Mouse (Mus musculus): ENCODE measurements at regions not wholly inside any gene's neighbourhood (a gene's known extent, or its start where the extent isn't known, plus 50 kb on each side); places are given as distances from the start of the nearest gene placed in this dataset.
A peak's percentile ranks its signal among the peaks of the same experiment; 100 is the strongest.
"Not testable (repeated sequence)": the region's sequence is repeated elsewhere in the genome, so short reads cannot be mapped to it uniquely, and the experiment has no call there.

DNA sequence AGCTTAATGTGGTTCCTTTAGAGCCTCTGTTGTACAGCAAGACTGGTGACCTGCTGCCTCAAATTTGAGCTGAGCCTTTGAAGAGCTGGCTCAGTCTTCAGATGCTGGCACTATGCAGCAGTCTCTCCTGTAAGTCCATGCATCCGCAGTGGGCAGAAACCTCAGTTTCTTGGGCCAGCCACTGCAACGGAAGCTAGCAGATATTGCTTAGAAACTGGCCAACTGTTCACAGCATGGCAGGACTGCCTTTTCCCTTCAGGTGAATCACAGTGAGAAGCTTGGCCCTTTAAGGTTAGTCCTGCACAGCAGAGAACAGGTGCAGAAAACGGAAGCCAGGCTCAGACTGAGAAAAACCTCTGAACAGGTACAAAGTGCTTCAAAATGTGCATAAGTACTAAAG is 1976.8 kb upstream of the G6pd2 start:
- WGBS = 87% methylated on average over 3 of the region's 3 CpGs
- H3K9ac ChIP-seq = no peak overlapping the region
- H3K27ac ChIP-seq = no peak overlapping the region
- H3K36me3 ChIP-seq (replicated peaks) = no peaks in the 10 kb centered on the region
- no peaks in the 10 kb centered on the region for H3K4me1 ChIP-seq
- no peaks in the 10 kb centered on the region for H3K9me3 ChIP-seq
- ATAC-seq (replicated peaks) = no peak
- no peak overlapping the region for H3K4me2 ChIP-seq
- H3K27me3 ChIP-seq (replicated peaks) = no peaks in the 10 kb centered on the region
- H3K4me3 ChIP-seq = no peak overlapping the region

DNA sequence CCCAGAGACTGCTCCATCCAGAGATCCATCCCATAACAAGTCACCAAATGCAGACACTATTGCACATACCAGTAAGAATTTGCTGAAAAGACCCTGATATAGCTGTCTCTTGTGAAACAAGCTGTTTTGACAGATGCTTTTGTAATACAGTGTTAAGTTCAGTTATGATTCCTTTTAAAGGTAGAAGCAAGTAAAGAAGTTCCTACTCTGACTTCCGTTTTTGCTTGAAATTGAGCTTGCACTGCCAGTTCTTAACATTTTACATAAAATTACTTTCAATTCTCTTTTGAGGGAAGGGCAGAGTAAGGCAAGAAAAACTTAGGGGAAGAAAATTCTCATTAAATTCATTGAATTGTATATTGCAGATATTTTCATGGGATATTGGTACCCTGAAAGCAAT is 1962.9 kb upstream of the G6pd2 start:
- H3K36me3 ChIP-seq (replicated peaks) = no peaks in the 10 kb centered on the region
- no peak overlapping the region for H3K4me3 ChIP-seq
- ATAC-seq (replicated peaks) = no peak
- no peaks in the 10 kb centered on the region for H3K9me3 ChIP-seq
- H3K4me1 ChIP-seq = no peaks in the 10 kb centered on the region
- no peaks in the 10 kb centered on the region for H3K27me3 ChIP-seq (replicated peaks)
- no peak overlapping the region for H3K9ac ChIP-seq
- H3K4me2 ChIP-seq = no peak overlapping the region
- WGBS = 65% methylated on average over 1 of the region's 1 CpGs
- no peak overlapping the region for H3K27ac ChIP-seq

DNA sequence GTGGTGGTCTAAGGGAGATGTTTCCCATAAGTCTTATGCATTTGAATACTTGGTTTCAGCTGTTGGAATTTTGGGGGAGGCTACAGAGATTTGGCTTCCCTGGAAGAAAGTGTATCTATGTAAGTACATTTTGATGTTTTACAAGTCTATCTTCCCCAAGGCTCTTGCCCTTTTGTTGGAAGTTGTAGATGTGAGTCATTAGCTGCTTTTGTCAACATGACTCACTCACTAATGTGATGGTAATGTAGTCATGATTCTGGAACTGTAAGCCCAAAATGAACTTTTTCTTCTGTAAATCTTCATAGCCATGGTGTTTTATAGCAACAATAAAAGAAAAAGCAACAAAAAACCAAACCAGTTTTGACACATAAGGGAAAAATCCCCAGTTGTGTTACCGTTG is 1961.0 kb upstream of the G6pd2 start:
- Histone ChIP-seq H3K36me3 (replicated peaks) (no peaks in the 10 kb centered on the region), H3K4me2 (no peak overlapping the region), H3K9me3 (no peaks in the 10 kb centered on the region), H3K4me1 (no peaks in the 10 kb centered on the region), H3K4me3 (no peak overlapping the region), H3K27ac (no peak overlapping the region), H3K27me3 (replicated peaks) (no peaks in the 10 kb centered on the region), H3K9ac (no peak overlapping the region)
- ATAC-seq (replicated peaks) = no peak
- WGBS = 85% methylated on average over 1 of the region's 1 CpGs

DNA sequence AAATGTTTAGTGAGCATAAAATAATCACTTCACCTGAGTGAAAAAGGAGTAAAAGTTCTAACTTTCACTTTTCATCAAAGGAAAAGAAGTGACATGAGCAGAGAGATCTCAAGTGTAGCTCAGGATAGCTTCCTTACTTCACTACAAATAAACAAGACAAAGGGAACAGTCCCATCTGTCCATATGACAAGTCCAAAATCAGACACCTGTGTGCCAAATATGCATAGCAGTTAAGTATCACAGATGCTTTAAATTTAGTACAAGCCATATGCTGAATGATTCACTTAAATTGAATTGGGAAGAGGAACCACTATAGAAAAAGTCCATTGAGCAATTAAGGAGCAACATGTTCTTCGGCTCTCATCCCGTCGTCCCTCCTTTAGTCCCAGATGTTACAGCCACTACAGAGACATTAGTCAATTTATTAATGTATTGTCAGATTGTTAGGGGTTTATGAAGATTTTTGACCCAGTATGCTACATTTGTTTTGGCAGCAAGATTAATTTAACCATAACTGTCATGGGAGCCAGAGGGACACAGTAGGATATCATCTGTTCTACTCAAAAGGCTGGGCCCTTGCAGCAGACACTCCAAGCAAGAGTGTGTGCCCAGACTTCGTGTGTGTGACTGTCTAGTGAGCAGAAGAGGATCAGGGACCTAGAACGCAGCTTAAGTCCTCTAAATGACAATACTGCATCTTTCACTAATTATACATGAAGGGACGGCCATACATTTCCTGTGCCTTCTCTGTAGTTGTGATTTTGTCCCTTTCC is 1914.5 kb upstream of the G6pd2 start:
- no peak overlapping the region for H3K4me2 ChIP-seq
- no peaks in the 10 kb centered on the region for H3K4me1 ChIP-seq
- no peak overlapping the region for H3K27ac ChIP-seq
- no peak overlapping the region for H3K9ac ChIP-seq
- no peak overlapping the region for H3K4me3 ChIP-seq
- H3K27me3 ChIP-seq (replicated peaks) = no peaks in the 10 kb centered on the region
- WGBS = 81% methylated on average over 6 of the region's 6 CpGs
- no peaks in the 10 kb centered on the region for H3K9me3 ChIP-seq
- H3K36me3 ChIP-seq (replicated peaks) = no peaks in the 10 kb centered on the region
- no peak for ATAC-seq (replicated peaks)

DNA sequence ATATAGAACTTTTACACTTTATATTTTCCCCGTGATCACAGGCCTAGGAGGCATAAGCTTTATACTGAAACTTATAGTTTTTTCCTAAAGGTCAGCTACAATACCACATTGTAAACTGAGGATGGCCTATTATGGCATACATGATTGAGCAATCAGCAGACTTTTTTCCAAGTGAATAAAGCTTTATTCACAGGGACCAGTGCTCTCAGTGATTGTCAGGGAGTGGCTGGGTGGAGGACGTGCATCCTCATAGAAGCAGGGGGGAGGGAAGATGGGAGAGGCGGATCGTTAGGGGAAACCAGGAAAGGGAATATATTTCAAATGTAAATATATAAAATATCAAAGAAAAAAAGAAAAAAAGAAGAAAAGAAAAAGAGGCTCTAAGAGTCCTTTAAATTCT is 1886.7 kb upstream of the G6pd2 start:
- Histone ChIP-seq H3K9me3 (no peaks in the 10 kb centered on the region), H3K4me2 (no peak overlapping the region), H3K36me3 (replicated peaks) (no peaks in the 10 kb centered on the region), H3K4me3 (no peak overlapping the region), H3K27me3 (replicated peaks) (no peaks in the 10 kb centered on the region), H3K27ac (no peak overlapping the region), H3K9ac (no peak overlapping the region), H3K4me1 (no peaks in the 10 kb centered on the region)
- WGBS = 61% methylated on average over 4 of the region's 4 CpGs
- no peak for ATAC-seq (replicated peaks)

DNA sequence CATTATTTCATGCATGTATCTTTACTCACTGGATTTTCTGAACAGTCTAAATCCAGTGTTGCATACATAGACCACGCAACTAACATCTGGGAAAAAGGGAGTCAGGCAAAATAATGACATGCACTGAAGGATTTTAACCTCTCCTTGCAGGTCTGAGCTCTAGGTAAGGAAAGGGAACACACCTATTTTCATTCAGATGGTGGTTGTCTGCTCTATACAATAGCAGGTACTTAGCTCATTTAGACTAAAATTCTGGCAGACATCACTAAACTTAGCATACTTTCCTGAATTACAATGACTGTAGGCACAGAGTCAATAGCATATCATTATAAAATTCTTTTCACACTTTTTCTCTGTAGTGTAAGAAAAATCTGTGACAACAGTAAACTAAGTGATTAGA is 1867.8 kb upstream of the G6pd2 start:
- H3K9ac ChIP-seq = no peak overlapping the region
- no peaks in the 10 kb centered on the region for H3K27me3 ChIP-seq (replicated peaks)
- 81% methylated on average over 1 of the region's 1 CpGs for WGBS
- H3K4me3 ChIP-seq = no peak overlapping the region
- no peaks in the 10 kb centered on the region for H3K4me1 ChIP-seq
- no peak for ATAC-seq (replicated peaks)
- H3K27ac ChIP-seq = no peak overlapping the region
- no peaks in the 10 kb centered on the region for H3K9me3 ChIP-seq
- H3K36me3 ChIP-seq (replicated peaks) = no peaks in the 10 kb centered on the region
- no peak overlapping the region for H3K4me2 ChIP-seq

DNA sequence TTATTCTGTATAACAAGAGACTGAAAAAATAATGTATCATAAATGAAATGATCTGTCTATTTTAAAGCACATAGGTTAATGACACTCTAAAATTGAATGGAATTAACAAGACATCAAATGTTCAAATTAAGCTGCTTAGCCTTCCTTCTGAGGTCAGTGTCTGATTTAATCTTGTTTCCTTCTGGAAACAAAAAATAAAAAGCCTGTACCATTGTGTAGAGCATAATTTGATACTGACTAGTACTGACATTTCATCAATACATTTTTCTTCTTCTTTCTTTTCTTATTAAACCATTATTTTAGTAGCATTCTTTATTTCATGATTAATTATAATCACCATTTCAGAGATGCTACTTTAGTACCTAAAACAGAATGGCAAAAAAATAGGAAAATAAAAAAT is 1862.9 kb upstream of the G6pd2 start:
- no peak overlapping the region for H3K9ac ChIP-seq

DNA sequence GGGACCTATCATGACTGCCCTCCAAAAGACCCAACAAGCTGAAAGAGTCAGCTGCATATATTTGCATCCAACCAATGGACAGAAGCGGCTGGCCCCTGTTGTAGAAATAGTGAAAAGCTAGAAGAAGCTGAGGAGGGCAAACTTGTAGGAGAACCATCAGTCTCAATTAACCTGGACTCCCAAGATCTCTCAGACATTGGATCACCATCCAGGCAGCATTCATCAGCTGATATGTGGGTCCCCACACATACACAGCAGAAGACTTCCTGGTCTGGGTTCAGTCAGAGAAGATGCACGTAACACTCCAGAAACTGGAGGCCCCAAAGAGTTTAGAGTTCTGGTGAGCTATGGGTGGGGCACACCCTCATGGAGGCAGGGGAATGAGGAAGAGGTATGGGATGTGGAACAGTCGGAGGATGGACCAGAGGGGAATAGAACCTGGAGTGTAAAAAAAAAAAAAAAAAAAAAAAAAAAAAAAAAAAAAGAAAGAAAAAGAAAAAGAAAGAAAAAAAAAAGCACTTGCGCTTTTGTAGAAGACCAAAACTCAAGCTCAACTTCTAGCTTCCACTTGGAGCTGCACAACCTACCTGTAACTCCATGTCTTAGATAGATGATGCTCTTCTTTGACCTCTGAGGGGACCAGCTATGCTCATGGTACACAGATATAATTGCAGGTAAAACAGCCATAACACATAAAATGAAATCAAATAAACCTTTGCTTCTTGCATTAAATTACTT is 1860.6 kb upstream of the G6pd2 start:
- no peak for ATAC-seq (replicated peaks)
- H3K4me3 ChIP-seq = no peak overlapping the region
- H3K4me1 ChIP-seq = no peaks in the 10 kb centered on the region
- no peak overlapping the region for H3K4me2 ChIP-seq
- H3K27ac ChIP-seq = no peak overlapping the region
- H3K36me3 ChIP-seq (replicated peaks) = no peaks in the 10 kb centered on the region
- no peak overlapping the region for H3K9ac ChIP-seq
- no peaks in the 10 kb centered on the region for H3K9me3 ChIP-seq
- 96% methylated on average over 4 of the region's 4 CpGs for WGBS
- no peaks in the 10 kb centered on the region for H3K27me3 ChIP-seq (replicated peaks)

More for the DNA sequence above, 1862.9 kb upstream of the G6pd2 start:
- Histone ChIP-seq H3K9me3 (no peaks in the 10 kb centered on the region), H3K27ac (no peak overlapping the region), H3K4me3 (no peak overlapping the region), H3K27me3 (replicated peaks) (no peaks in the 10 kb centered on the region), H3K36me3 (replicated peaks) (no peaks in the 10 kb centered on the region), H3K4me1 (no peaks in the 10 kb centered on the region), H3K4me2 (no peak overlapping the region)
- no peak for ATAC-seq (replicated peaks)

DNA sequence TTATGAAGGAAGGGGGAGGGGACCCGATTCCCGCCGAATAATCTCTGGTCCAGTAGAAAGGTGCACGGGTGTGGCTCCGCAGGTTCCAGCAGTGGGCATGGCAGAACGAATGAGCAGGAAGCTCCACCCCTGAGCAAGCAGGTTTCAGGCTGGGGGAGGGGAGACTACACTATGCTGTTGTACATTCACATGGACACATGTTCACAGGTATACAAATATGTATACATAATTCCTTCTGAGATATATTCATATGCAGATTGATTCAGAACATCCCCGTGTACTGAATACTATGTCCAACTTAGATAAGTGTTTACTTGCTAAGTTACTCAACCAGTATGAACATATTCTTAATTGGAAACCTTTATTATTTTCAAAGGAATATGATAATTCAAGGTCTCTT is 1852.4 kb upstream of the G6pd2 start:
- H3K36me3 ChIP-seq (replicated peaks); ATAC-seq (replicated peaks); H3K9ac ChIP-seq; H3K4me1 ChIP-seq; H3K27ac ChIP-seq; H3K4me3 ChIP-seq; H3K9me3 ChIP-seq; H3K4me2 ChIP-seq; H3K27me3 ChIP-seq (replicated peaks): not testable (repeated sequence)
- WGBS = 98% methylated on average over 4 of the region's 7 CpGs

DNA sequence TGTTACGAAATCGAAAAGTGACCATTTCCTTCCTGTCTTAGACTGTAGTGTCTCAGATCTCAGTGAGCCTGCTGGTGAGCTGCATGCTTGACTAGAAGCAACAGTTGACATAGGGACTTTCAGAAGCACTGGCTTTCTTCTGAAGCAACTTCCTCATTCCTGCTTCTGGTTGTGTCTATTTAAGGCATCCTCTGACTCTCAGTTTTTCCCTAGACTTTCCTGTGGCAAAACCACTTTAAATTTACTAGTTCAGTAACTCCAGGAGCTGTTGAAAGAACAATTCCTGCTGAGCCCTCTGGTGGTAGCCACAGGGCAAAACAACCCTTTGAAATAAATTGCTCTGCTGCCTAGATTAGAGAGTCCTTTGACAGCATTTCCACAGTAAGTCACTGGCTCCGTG is 1811.9 kb upstream of the G6pd2 start:
- 78% methylated on average over 3 of the region's 3 CpGs for WGBS
- no peak overlapping the region for H3K9ac ChIP-seq
- H3K9me3 ChIP-seq = no peaks in the 10 kb centered on the region
- no peak overlapping the region for H3K27ac ChIP-seq
- no peaks in the 10 kb centered on the region for H3K4me1 ChIP-seq
- no peaks in the 10 kb centered on the region for H3K27me3 ChIP-seq (replicated peaks)
- H3K36me3 ChIP-seq (replicated peaks) = no peaks in the 10 kb centered on the region
- no peak overlapping the region for H3K4me3 ChIP-seq
- no peak overlapping the region for H3K4me2 ChIP-seq
- 0 out of 2 replicates have a peak, but pooled peaks have one; percentile 33 for ATAC-seq (replicated peaks)

DNA sequence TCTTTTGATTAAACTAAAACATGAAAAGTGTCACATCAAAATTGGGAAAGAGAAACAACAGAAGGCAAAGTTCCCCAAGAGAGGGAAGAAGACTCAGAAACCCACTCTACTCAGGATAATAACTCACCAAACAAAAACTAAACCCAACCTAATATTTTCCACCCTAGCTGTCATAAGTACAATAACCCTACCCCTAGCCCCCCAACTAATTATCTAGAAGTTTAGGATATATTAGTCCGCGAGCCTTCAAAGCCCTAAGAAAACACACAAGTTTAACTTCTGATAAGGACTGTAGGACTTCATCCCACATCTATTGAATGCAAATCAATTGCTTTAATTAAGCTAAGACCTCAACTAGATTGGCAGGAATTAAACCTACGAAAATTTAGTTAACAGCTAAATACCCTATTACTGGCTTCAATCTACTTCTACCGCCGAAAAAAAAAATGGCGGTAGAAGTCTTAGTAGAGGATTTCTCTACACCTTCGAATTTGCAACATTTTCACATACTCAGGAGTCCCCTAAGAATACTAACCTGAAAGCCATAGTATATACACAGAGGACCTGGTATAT is 1765.9 kb upstream of the G6pd2 start:
- 95% methylated on average over 6 of the region's 7 CpGs for WGBS
- not testable (repeated sequence) for H3K9me3 ChIP-seq; H3K9ac ChIP-seq; H3K27ac ChIP-seq; H3K36me3 ChIP-seq (replicated peaks); H3K4me2 ChIP-seq; H3K27me3 ChIP-seq (replicated peaks); H3K4me3 ChIP-seq; H3K4me1 ChIP-seq
- ATAC-seq (replicated peaks) = peak; percentile 100

DNA sequence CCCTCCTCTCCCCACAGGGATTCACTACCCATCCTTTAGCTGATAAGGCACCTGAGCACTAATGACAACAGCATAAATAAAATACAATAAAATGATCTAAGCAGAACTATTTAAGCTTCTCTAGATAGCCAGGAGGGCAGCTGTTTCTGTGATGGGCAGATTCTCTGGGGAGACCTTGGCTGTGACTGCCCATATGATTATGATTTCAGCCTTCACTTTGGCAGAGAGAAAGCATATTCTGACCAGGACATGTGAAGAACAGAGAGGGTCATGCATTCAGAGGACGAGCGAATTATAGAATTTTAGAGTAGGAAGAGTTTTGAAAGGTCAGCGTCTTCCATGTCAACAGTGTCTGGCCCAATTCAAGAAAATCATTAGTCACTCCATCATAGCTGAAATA is 1759.6 kb upstream of the G6pd2 start:
- no peak overlapping the region for H3K4me2 ChIP-seq
- 68% methylated on average over 3 of the region's 3 CpGs for WGBS
- no peaks in the 10 kb centered on the region for H3K9me3 ChIP-seq
- no peak overlapping the region for H3K4me3 ChIP-seq
- no peaks in the 10 kb centered on the region for H3K36me3 ChIP-seq (replicated peaks)
- no peaks in the 10 kb centered on the region for H3K4me1 ChIP-seq
- no peak for ATAC-seq (replicated peaks)
- no peak overlapping the region for H3K27ac ChIP-seq
- H3K9ac ChIP-seq = no peak overlapping the region
- no peaks in the 10 kb centered on the region for H3K27me3 ChIP-seq (replicated peaks)

DNA sequence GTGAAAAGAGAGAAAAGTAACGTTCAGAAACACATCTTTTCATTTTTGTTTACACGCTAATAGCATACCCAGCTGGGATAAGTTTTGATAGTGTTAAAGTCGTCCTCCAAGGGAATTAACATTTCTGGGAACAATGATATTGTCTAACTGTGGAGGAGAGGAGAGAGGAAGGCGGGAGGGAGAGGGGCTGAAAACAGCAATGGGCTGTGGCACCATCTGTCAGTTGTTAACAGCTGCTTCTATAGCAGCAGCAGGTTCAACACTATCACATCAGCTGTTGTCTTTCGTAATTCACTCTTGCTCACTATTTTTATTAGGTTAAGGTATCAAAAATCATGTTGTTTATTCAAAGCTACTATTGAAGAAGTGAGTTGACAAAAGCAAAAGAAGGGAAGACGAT is 1747.4 kb upstream of the G6pd2 start:
- H3K36me3 ChIP-seq (replicated peaks) = no peaks in the 10 kb centered on the region
- no peak overlapping the region for H3K4me2 ChIP-seq
- no peak overlapping the region for H3K4me3 ChIP-seq
- no peak overlapping the region for H3K9ac ChIP-seq
- WGBS = 55% methylated on average over 6 of the region's 6 CpGs
- H3K4me1 ChIP-seq = no peaks in the 10 kb centered on the region
- no peaks in the 10 kb centered on the region for H3K27me3 ChIP-seq (replicated peaks)
- no peak for ATAC-seq (replicated peaks)
- no peak overlapping the region for H3K27ac ChIP-seq
- H3K9me3 ChIP-seq = no peaks in the 10 kb centered on the region
